Comparison of ENCODE assay signal across 8 mouse cellular contexts in genomic region chr9:20887704-20888385, GRCm38 (mm10). TPM values are rescaled to one million over a fixed set of nuclear protein-coding genes. Genes with fewer than 3 reads are reported as not detected.
DNase-seq lines count a peak whose midpoint lies in the region; ATAC-seq and TF ChIP-seq lines count a peak whose summit lies in the region.

Gene Ppan (plus strand): TSS chr9:20888175.

- peak within 1 kb of the TSS; percentile 86 for H3K9ac ChIP-seq in forebrain, embryonic 12.5 days
- peak within 1 kb of the TSS; percentile 78 for H3K9ac ChIP-seq in heart, postnatal 0 days (replicated peaks; ENCODE audit: low read depth, low read length)
- H3K9ac ChIP-seq in liver, embryonic 16.5 days (ENCODE audit: low read depth, low read length): peak within 1 kb of the TSS; percentile 82
- H3K9ac ChIP-seq in neural tube, embryonic 13.5 days: peak within 1 kb of the TSS; percentile 82

- H3K4me2 ChIP-seq in forebrain, embryonic 12.5 days: peak within 1 kb of the TSS; percentile 91
- H3K4me2 ChIP-seq in heart, postnatal 0 days (ENCODE audit: low read depth, low read length): peak within 1 kb of the TSS; percentile 96
- H3K4me2 ChIP-seq in liver, embryonic 16.5 days (ENCODE audit: low read depth, low read length): peak within 1 kb of the TSS; percentile 92
- peak within 1 kb of the TSS; percentile 92 for H3K4me2 ChIP-seq in neural tube, embryonic 13.5 days

- H3K27ac ChIP-seq in forebrain, embryonic 12.5 days: peak within 1 kb of the TSS; percentile 90
- peak within 1 kb of the TSS; percentile 93 for H3K27ac ChIP-seq in heart, postnatal 0 days (ENCODE audit: low read depth)
- peak within 1 kb of the TSS; percentile 89 for H3K27ac ChIP-seq in liver, embryonic 16.5 days (ENCODE audit: low read length)
- peak within 1 kb of the TSS; percentile 90 for H3K27ac ChIP-seq in neural tube, embryonic 13.5 days (replicated peaks)
- H3K27ac ChIP-seq in testis, adult 2 months (ENCODE audit: control insufficient read depth, insufficient read depth, low read depth, low read length): peak within 1 kb of the TSS; percentile 99

- peak; percentile 63; the same call in 1 of the 2 replicates for TF ChIP-seq EP300 in heart, postnatal 0 days (IDR thresholded peaks at IDR 0.05; ENCODE audit: low read depth)

- H3K4me1 ChIP-seq in E14TG2a.4 (replicated peaks; ENCODE audit: low read depth, low read length): peaks cover 36% of the 10 kb centered on the region
- peaks cover 10% of the 10 kb centered on the region for H3K4me1 ChIP-seq in forebrain, embryonic 12.5 days
- peaks cover 3% of the 10 kb centered on the region; the same call in 1 of the 2 replicates for H3K4me1 ChIP-seq in heart, postnatal 0 days (ENCODE audit: control insufficient read depth, insufficient read depth)
- peaks cover 24% of the 10 kb centered on the region for H3K4me1 ChIP-seq in liver, embryonic 16.5 days (ENCODE audit: control insufficient read depth, low read depth, low read length)
- H3K4me1 ChIP-seq in neural tube, embryonic 13.5 days (replicated peaks): peaks cover 17% of the 10 kb centered on the region
- peaks cover 9% of the 10 kb centered on the region for H3K4me1 ChIP-seq in testis, adult 2 months (ENCODE audit: control insufficient read depth, insufficient read depth, low read length)

- H3K4me3 ChIP-seq in E14TG2a.4 (replicated peaks; ENCODE audit: low read length): peak within 1 kb of the TSS; percentile 100
- peak within 1 kb of the TSS; percentile 84 for H3K4me3 ChIP-seq in forebrain, embryonic 12.5 days (replicated peaks)
- H3K4me3 ChIP-seq in heart, postnatal 0 days (ENCODE audit: low read depth, low read length): peak within 1 kb of the TSS; percentile 73
- H3K4me3 ChIP-seq in liver, embryonic 16.5 days (ENCODE audit: low read depth, low read length): peak within 1 kb of the TSS; percentile 91
- peak within 1 kb of the TSS; percentile 84 for H3K4me3 ChIP-seq in neural tube, embryonic 13.5 days
- H3K4me3 ChIP-seq in testis, adult 2 months (ENCODE audit: control insufficient read depth, low read depth, low read length): peak within 1 kb of the TSS; percentile 93

- H3K27me3 ChIP-seq in E14TG2a.4 (ENCODE audit: insufficient read depth, low read length): no peaks in the 10 kb centered on the region
- no peaks in the 10 kb centered on the region for H3K27me3 ChIP-seq in forebrain, embryonic 12.5 days
- H3K27me3 ChIP-seq in heart, postnatal 0 days (ENCODE audit: control insufficient read depth, insufficient read depth, low read length): no peaks in the 10 kb centered on the region
- no peaks in the 10 kb centered on the region for H3K27me3 ChIP-seq in liver, embryonic 16.5 days (ENCODE audit: control insufficient read depth, insufficient read depth, low read depth, low read length)
- no peaks in the 10 kb centered on the region for H3K27me3 ChIP-seq in neural tube, embryonic 13.5 days
- no peaks in the 10 kb centered on the region for H3K27me3 ChIP-seq in testis, adult 2 months (ENCODE audit: control insufficient read depth, insufficient read depth, low read length)

- peak; percentile 96 for ATAC-seq in forebrain, embryonic 12.5 days (ENCODE audit: low FRiP score)
- ATAC-seq in heart, postnatal 0 days (ENCODE audit: insufficient read depth, low read depth): peak; percentile 97
- peak; percentile 94 for ATAC-seq in liver, embryonic 16.5 days (ENCODE audit: low read depth)
- peak; percentile 96 for ATAC-seq in neural tube, embryonic 13.5 days (ENCODE audit: low read depth)

- peak; percentile 93 for DNase-seq in c-Kit-positive CD71-positive TER-119-positive erythroid progenitor cells, embryonic 14.5 days (ENCODE audit: low spot score)
- DNase-seq in heart, postnatal 0 days (ENCODE audit: low spot score): peak; percentile 98
- DNase-seq in kidney, postnatal 4 days: peak; percentile 96 to 98

- peak; percentile 98 for TF ChIP-seq POLR2A in testis, adult 2 months (IDR thresholded peaks at IDR 0.05; ENCODE audit: control insufficient read depth, low read depth, low read length)

- TF ChIP-seq CTCF in E14TG2a.4 (conservative IDR thresholded peaks at IDR 0.05; ENCODE audit: low read length): no peak
- TF ChIP-seq CTCF in heart, postnatal 0 days (IDR thresholded peaks at IDR 0.05; ENCODE audit: low read depth): no peak
- TF ChIP-seq CTCF in testis, adult 2 months (IDR thresholded peaks at IDR 0.05; ENCODE audit: control insufficient read depth, insufficient read depth, insufficient replicate concordance, low read depth, low read length): no peak

- under 1% methylated on average over 43 of the region's 43 CpGs for WGBS in forebrain, embryonic 12.5 days
- WGBS in heart, postnatal 0 days: under 1% methylated on average over 43 of the region's 43 CpGs
- under 1% methylated on average over 43 of the region's 43 CpGs for WGBS in liver, embryonic 16.5 days (ENCODE audit: insufficient replicate concordance)
- under 1% methylated on average over 42 of the region's 43 CpGs for WGBS in neural tube, embryonic 13.5 days

- H3K9me3 ChIP-seq in E14TG2a.4 (ENCODE audit: low read length): peaks cover 39% of the 10 kb centered on the region
- peaks cover 2% of the 10 kb centered on the region; the same call in 1 of the 2 replicates for H3K9me3 ChIP-seq in forebrain, embryonic 12.5 days
- H3K9me3 ChIP-seq in heart, postnatal 0 days (replicated peaks; ENCODE audit: control insufficient read depth, low read length): no peaks in the 10 kb centered on the region
- no peaks in the 10 kb centered on the region for H3K9me3 ChIP-seq in liver, embryonic 16.5 days (replicated peaks; ENCODE audit: control insufficient read depth, low read length)
- no peaks in the 10 kb centered on the region for H3K9me3 ChIP-seq in neural tube, embryonic 13.5 days

- peaks cover 44% of the 10 kb centered on the region for H3K36me3 ChIP-seq in E14TG2a.4 (ENCODE audit: insufficient read depth, low read length)
- H3K36me3 ChIP-seq in forebrain, embryonic 12.5 days (replicated peaks): peaks cover 36% of the 10 kb centered on the region
- H3K36me3 ChIP-seq in heart, postnatal 0 days (replicated peaks; ENCODE audit: control insufficient read depth, insufficient read depth, low read length): peaks cover 34% of the 10 kb centered on the region
- peaks cover 31% of the 10 kb centered on the region for H3K36me3 ChIP-seq in liver, embryonic 16.5 days (ENCODE audit: control insufficient read depth, insufficient read depth)
- peaks cover 37% of the 10 kb centered on the region for H3K36me3 ChIP-seq in neural tube, embryonic 13.5 days
- H3K36me3 ChIP-seq in testis, adult 2 months (ENCODE audit: control insufficient read depth, insufficient read depth, low read length): peaks cover 5% of the 10 kb centered on the region

RNA-seq across cellular contexts. Expression of gene Ppan, which starts in this region (rescaled TPM):
- polyA plus RNA-seq in forebrain, embryonic 12.5 days (2016; fragmentation: Nextera tagmentation; extraction: Ambion mirVana): 63.2 and 66.9 TPM in 2 replicates
- 17.4 and 21.2 TPM in 2 replicates for total RNA-seq in heart, postnatal 0 days (2014; rRNA removed; ENCODE audit: low replicate concordance)
- polyA plus RNA-seq in heart, postnatal 0 days (2015; fragmentation: Nextera tagmentation; extraction: Ambion mirVana): 15.2 and 16.9 TPM in 2 replicates
- polyA plus RNA-seq in liver, embryonic 16.5 days (2015; fragmentation: Nextera tagmentation; extraction: Ambion mirVana): 42.9 and 46.2 TPM in 2 replicates
- 48.1 and 51.9 TPM in 2 replicates for polyA plus RNA-seq in neural tube, embryonic 13.5 days (2015; fragmentation: Nextera tagmentation; extraction: Ambion mirVana)
- 28.4 and 32.2 TPM in 2 replicates for polyA plus RNA-seq in testis, adult 2 months (2012; rRNA removed)

Comparison
In these comparisons a context has a peak if more than half of its experiments do, and no peak if none do; other contexts are left out.
1. Peak in every context shown above with its lines: DNase-seq, ATAC-seq, H3K4me3 ChIP-seq and H3K27ac ChIP-seq.